ENCODE assay signal across 8 mouse cellular contexts in genomic region chr13:54766192-54766768, GRCm38 (mm10). TPM values are rescaled to one million over a fixed set of nuclear protein-coding genes. Genes with fewer than 3 reads are reported as not detected.
DNase-seq lines count a peak whose midpoint lies in the region; ATAC-seq and TF ChIP-seq lines count a peak whose summit lies in the region.

TSS of gene Sncb (minus strand) at chr13:54766595.

- H3K79me3 ChIP-seq in C2C12 (ENCODE audit: low read depth): no peaks in the 10 kb centered on the region

- H3K9ac ChIP-seq in heart, embryonic 13.5 days: 0 out of 2 replicates have a peak within 1 kb of the TSS, but pooled peaks have one; percentile 3
- H3K9ac ChIP-seq in liver, embryonic 16.5 days (ENCODE audit: low read depth, low read length): no peak within 1 kb of the TSS

- peak; percentile 67 to 83 for DNase-seq in adrenal gland, adult (ENCODE audit: inconsistent age in 2 of 2, low spot score in 1 of 2)
- DNase-seq in embryo, embryonic 11.5 days (ENCODE audit: low read depth, low spot score): peak; percentile 29
- DNase-seq in kidney, postnatal 14 days: peak; percentile 37
- DNase-seq in retina, embryonic 14.5 days (ENCODE audit: low spot score): peak; percentile 84
- peak; percentile 87 for DNase-seq in thymus, postnatal 4 days

- H3K36me3 ChIP-seq in C2C12 (ENCODE audit: control insufficient read depth, insufficient read depth): no peaks in the 10 kb centered on the region
- no peaks in the 10 kb centered on the region for H3K36me3 ChIP-seq in heart, embryonic 13.5 days
- no peaks in the 10 kb centered on the region for H3K36me3 ChIP-seq in liver, embryonic 16.5 days (ENCODE audit: control insufficient read depth, insufficient read depth)

- no peak within 1 kb of the TSS for H3K4me3 ChIP-seq in C2C12 (ENCODE audit: insufficient read depth, poor library complexity, severe bottlenecking)
- H3K4me3 ChIP-seq in heart, embryonic 13.5 days: peak within 1 kb of the TSS; percentile 39
- peak within 1 kb of the TSS; percentile 16 for H3K4me3 ChIP-seq in liver, embryonic 16.5 days (ENCODE audit: low read depth, low read length)

- H3ac ChIP-seq in C2C12 (ENCODE audit: control insufficient read depth, insufficient read length, low read depth): no peak within 1 kb of the TSS

- under 1% methylated on average over 35 of the region's 35 CpGs for WGBS in heart, embryonic 13.5 days
- 5% methylated on average over 35 of the region's 35 CpGs for WGBS in liver, embryonic 16.5 days (ENCODE audit: insufficient replicate concordance)

- ATAC-seq in heart, embryonic 13.5 days (ENCODE audit: extremely low read depth, insufficient number of reproducible peaks, low FRiP score, low TSS enrichment): no peak
- no peak for ATAC-seq in liver, embryonic 16.5 days (ENCODE audit: low read depth)

- peaks cover 4% of the 10 kb centered on the region; the same call in 1 of the 2 replicates for H3K9me3 ChIP-seq in heart, embryonic 13.5 days
- H3K9me3 ChIP-seq in liver, embryonic 16.5 days (replicated peaks; ENCODE audit: control insufficient read depth, low read length): no peaks in the 10 kb centered on the region

- H3K4me1 ChIP-seq in heart, embryonic 13.5 days: peaks cover 13% of the 10 kb centered on the region
- H3K4me1 ChIP-seq in liver, embryonic 16.5 days (ENCODE audit: control insufficient read depth, low read depth, low read length): no peaks in the 10 kb centered on the region; the same call in 1 of the 2 replicates

- TF ChIP-seq CTCF in C2C12 (IDR thresholded peaks at IDR 0.05; ENCODE audit: control insufficient read depth, insufficient read depth, insufficient read length): peak; percentile 11

- H3K79me2 ChIP-seq in C2C12 (ENCODE audit: control insufficient read depth, insufficient read depth): no peaks in the 10 kb centered on the region

- peaks cover 64% of the 10 kb centered on the region for H3K27me3 ChIP-seq in C2C12 (ENCODE audit: control insufficient read depth, insufficient read depth, insufficient read length)
- H3K27me3 ChIP-seq in heart, embryonic 13.5 days (replicated peaks): peaks cover 70% of the 10 kb centered on the region
- H3K27me3 ChIP-seq in liver, embryonic 16.5 days (ENCODE audit: control insufficient read depth, insufficient read depth, low read depth, low read length): peaks cover 42% of the 10 kb centered on the region

- H3K4me2 ChIP-seq in heart, embryonic 13.5 days: peak within 1 kb of the TSS; percentile 62
- peak within 1 kb of the TSS; percentile 17; the same call in 1 of the 2 replicates for H3K4me2 ChIP-seq in liver, embryonic 16.5 days (ENCODE audit: low read depth, low read length)

- H3K27ac ChIP-seq in heart, embryonic 13.5 days (replicated peaks): no peak within 1 kb of the TSS
- H3K27ac ChIP-seq in liver, embryonic 16.5 days (ENCODE audit: low read length): no peak within 1 kb of the TSS

TF ChIP-seq in C2C12, 6 proteins besides CTCF, POLR2A, EP300 and RAD21:
- TF ChIP-seq USF1 (IDR thresholded peaks at IDR 0.05; ENCODE audit: low read depth) (no peak), MYOG (IDR thresholded peaks at IDR 0.05; ENCODE audit: control insufficient read depth, extremely low read depth, insufficient read length) (no peak), CEBPB (IDR thresholded peaks at IDR 0.05; ENCODE audit: low read depth) (no peak), MYOD1 (IDR thresholded peaks at IDR 0.05; ENCODE audit: control insufficient read depth, insufficient read length, low read depth) (no peak), MAX (IDR thresholded peaks at IDR 0.05) (no peak), FOSL1 (IDR thresholded peaks at IDR 0.05; ENCODE audit: insufficient read depth, low read length, poor library complexity, severe bottlenecking) (no peak)

RNA-seq across cellular contexts. Expression of gene Sncb, which starts in this region (rescaled TPM):
- not detected for polyA plus RNA-seq in C2C12 (2012; fragmentation: generic; extraction: Trizol)
- not detected in 2 replicates for polyA plus RNA-seq in heart, embryonic 13.5 days (2015; fragmentation: Nextera tagmentation; extraction: Ambion mirVana)
- not detected in 2 replicates for polyA plus RNA-seq in liver, embryonic 16.5 days (2015; fragmentation: Nextera tagmentation; extraction: Ambion mirVana)

Comparison
In these comparisons a context has a peak if more than half of its experiments do, and no peak if none do; other contexts are left out.
1. DNase-seq: peak in every context shown above with its lines; median percentile 87 in thymus, postnatal 4 days; 84 in retina, embryonic 14.5 days; 75 in adrenal gland, adult; 37 in kidney, postnatal 14 days; 29 in embryo, embryonic 11.5 days.